Mouse (Mus musculus): ENCODE measurements at regions not wholly inside any gene's neighbourhood (a gene's known extent, or its start where the extent isn't known, plus 50 kb on each side); places are given as distances from the start of the nearest gene placed in this dataset.

DNA sequence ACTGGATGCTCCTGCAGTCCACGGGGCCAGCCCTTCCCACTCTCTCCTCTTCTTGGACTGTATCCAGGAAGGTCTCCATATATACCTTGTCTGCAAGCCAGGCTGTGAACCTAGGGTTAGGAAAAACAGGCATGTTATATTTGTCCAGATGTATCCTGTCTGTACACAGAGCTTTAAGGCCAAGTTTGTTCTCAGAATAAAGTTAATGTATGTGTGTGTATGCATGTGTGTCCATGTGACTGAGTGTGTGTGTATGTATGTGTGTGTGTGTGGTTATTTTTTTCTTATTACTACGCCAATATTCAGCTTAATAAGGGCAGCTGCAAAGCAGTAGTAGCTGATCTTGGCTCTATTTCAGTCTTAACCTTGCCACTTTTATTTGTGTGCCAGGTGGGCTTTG is 117.7 kb upstream of the Jun start:
- no peak overlapping the region for H3K4me2 ChIP-seq (replicated peaks)
- ATAC-seq (ENCODE audit: low FRiP score, low read depth) = no peak
- 81% methylated on average over 2 of the region's 2 CpGs for WGBS
- no peak overlapping the region for H3K4me3 ChIP-seq
- no peaks in the 10 kb centered on the region for H3K9me3 ChIP-seq
- H3K27ac ChIP-seq = no peak overlapping the region
- H3K4me1 ChIP-seq = no peaks in the 10 kb centered on the region
- H3K27me3 ChIP-seq (replicated peaks) = no peaks in the 10 kb centered on the region
- no peaks in the 10 kb centered on the region for H3K36me3 ChIP-seq
- H3K9ac ChIP-seq = no peak overlapping the region

GRCm38 (mm10) chr4:95177753-95178152 is 125.7 kb upstream of the Jun start:
- no peak overlapping the region for H3K27ac ChIP-seq
- 83% methylated on average over 2 of the region's 2 CpGs for WGBS

GRCm38 (mm10) chr4:95178467-95178866 is 126.4 kb upstream of the Jun start:
- H3K4me2 ChIP-seq (replicated peaks) = no peak overlapping the region
- 74% methylated on average over 3 of the region's 3 CpGs for WGBS
- H3K4me3 ChIP-seq = no peak overlapping the region
- no peaks in the 10 kb centered on the region for H3K36me3 ChIP-seq
- H3K9ac ChIP-seq = no peak overlapping the region
- H3K27me3 ChIP-seq (replicated peaks) = no peaks in the 10 kb centered on the region
- no peaks in the 10 kb centered on the region for H3K9me3 ChIP-seq
- H3K4me1 ChIP-seq = no peaks in the 10 kb centered on the region
- no peak overlapping the region for H3K27ac ChIP-seq
- no peak for ATAC-seq (ENCODE audit: low FRiP score, low read depth)

More at GRCm38 (mm10) chr4:95177753-95178152, 125.7 kb upstream of the Jun start:
- Histone ChIP-seq H3K4me1 (no peaks in the 10 kb centered on the region), H3K9ac (no peak overlapping the region), H3K4me2 (replicated peaks) (no peak overlapping the region), H3K9me3 (no peaks in the 10 kb centered on the region), H3K4me3 (no peak overlapping the region), H3K36me3 (no peaks in the 10 kb centered on the region), H3K27me3 (replicated peaks) (no peaks in the 10 kb centered on the region)
- ATAC-seq (ENCODE audit: low FRiP score, low read depth) = no peak

DNA sequence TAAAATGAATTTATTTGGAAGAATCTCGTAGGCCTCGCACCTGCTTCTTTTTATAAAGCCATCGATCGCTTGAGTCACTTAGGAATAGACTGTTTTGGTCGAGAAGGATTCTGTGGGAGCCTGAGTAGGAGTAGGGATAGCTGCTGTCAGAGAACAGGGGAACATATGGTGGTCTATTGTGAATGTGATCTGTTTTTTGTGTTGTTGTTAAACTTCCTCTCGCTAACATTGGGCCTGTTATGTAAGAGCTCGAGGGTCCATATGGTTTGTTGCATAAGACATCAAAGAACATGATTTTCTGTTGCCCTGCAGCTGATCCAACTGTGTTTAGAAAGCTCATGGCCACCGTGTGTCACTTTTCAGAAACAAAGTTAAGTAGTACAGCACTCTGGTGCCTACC is 126.9 kb upstream of the Jun start:
- 82% methylated on average over 8 of the region's 8 CpGs for WGBS

GRCm38 (mm10) chr4:95180446-95180845 is 128.4 kb upstream of the Jun start:
- H3K4me3 ChIP-seq = no peak overlapping the region
- no peaks in the 10 kb centered on the region for H3K4me1 ChIP-seq
- no peak overlapping the region for H3K9ac ChIP-seq
- no peak overlapping the region for H3K4me2 ChIP-seq (replicated peaks)
- H3K27me3 ChIP-seq (replicated peaks) = no peaks in the 10 kb centered on the region
- no peak overlapping the region for H3K27ac ChIP-seq
- 96% methylated on average over 5 of the region's 5 CpGs for WGBS
- no peaks in the 10 kb centered on the region for H3K9me3 ChIP-seq
- no peaks in the 10 kb centered on the region for H3K36me3 ChIP-seq
- ATAC-seq (ENCODE audit: low FRiP score, low read depth) = no peak

More for the DNA sequence above, 126.9 kb upstream of the Jun start:
- Histone ChIP-seq H3K9me3 (no peaks in the 10 kb centered on the region), H3K9ac (no peak overlapping the region), H3K4me3 (no peak overlapping the region), H3K4me1 (no peaks in the 10 kb centered on the region), H3K36me3 (no peaks in the 10 kb centered on the region), H3K27ac (no peak overlapping the region), H3K27me3 (replicated peaks) (no peaks in the 10 kb centered on the region), H3K4me2 (replicated peaks) (no peak overlapping the region)
- ATAC-seq (ENCODE audit: low FRiP score, low read depth) = no peak

GRCm38 (mm10) chr4:95180999-95181398 is 129.0 kb upstream of the Jun start:
- Histone ChIP-seq H3K4me3 (no peak overlapping the region), H3K4me1 (no peaks in the 10 kb centered on the region), H3K9ac (no peak overlapping the region), H3K27me3 (replicated peaks) (no peaks in the 10 kb centered on the region), H3K27ac (no peak overlapping the region), H3K36me3 (no peaks in the 10 kb centered on the region), H3K9me3 (no peaks in the 10 kb centered on the region), H3K4me2 (replicated peaks) (no peak overlapping the region)
- ATAC-seq (ENCODE audit: low FRiP score, low read depth) = no peak

DNA sequence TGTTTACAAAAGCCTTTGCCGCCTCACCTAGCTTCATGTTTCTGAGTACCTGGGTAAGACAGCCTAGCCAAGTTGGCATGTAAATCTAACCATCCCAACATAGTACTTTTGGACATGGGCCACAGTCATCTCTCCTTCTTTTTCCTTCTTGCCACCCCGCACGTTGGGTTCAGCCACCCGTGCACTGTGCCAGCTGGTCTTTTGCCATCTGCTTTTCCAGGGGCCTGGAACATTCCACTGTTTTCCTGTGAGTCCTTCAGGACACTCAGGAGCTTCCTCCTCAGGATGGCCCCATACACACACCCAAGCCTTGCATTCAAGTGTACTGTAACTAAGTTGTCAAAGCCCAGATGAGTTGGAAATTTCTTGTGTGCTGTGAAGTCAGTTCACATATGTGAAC is 132.2 kb upstream of the Jun start:
- Histone ChIP-seq H3K27me3 (replicated peaks) (no peaks in the 10 kb centered on the region), H3K9ac (no peak overlapping the region), H3K4me3 (no peak overlapping the region), H3K4me2 (replicated peaks) (no peak overlapping the region), H3K27ac (no peak overlapping the region), H3K9me3 (no peaks in the 10 kb centered on the region), H3K4me1 (no peaks in the 10 kb centered on the region), H3K36me3 (no peaks in the 10 kb centered on the region)
- no peak for ATAC-seq (ENCODE audit: low FRiP score, low read depth)
- WGBS = 87% methylated on average over 4 of the region's 4 CpGs

DNA sequence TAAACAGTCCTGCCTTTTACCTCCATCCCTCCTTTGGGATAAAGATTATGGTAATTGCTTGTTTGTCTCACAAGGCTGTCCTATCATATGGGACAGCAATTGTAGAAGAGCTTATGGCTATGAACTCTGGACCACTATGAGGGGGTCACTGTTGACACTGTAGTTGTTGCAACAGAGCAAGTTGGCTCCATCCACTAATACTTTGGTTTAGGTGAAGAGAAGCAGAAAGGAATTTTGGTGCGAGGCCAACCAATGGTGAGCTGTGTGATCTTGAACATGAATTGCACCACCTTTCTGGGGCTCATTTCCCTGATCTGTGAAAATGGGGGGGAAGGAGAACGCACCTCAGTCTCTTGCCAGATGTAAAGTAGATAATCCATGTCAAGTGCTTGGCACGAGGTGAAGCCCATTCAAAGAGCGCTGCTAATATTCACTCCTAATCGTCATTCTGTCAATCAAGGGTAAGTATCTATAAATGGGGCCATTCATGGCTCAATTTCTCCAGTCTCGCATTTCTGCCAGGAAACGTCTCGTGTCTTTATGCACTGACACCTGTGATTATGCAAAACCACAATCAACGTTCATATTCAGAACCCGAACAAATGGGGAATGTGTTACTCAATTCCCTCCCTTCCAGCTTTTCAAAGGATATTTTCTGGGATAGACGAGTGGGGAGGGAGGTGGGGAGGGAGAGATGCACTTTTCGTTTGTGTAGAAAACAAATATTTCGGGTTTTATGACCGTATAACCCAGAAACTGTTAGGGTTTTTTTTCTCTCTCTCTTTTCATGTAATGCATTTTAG is 133.3 kb upstream of the Jun start:
- no peak overlapping the region for H3K27ac ChIP-seq
- no peaks in the 10 kb centered on the region for H3K9me3 ChIP-seq
- no peak for ATAC-seq (ENCODE audit: low FRiP score, low read depth)
- H3K4me2 ChIP-seq (replicated peaks) = no peak overlapping the region
- WGBS = 66% methylated on average over 14 of the region's 14 CpGs
- no peaks in the 10 kb centered on the region for H3K27me3 ChIP-seq (replicated peaks)
- H3K36me3 ChIP-seq = no peaks in the 10 kb centered on the region
- H3K9ac ChIP-seq = no peak overlapping the region
- no peaks in the 10 kb centered on the region for H3K4me1 ChIP-seq
- no peak overlapping the region for H3K4me3 ChIP-seq

DNA sequence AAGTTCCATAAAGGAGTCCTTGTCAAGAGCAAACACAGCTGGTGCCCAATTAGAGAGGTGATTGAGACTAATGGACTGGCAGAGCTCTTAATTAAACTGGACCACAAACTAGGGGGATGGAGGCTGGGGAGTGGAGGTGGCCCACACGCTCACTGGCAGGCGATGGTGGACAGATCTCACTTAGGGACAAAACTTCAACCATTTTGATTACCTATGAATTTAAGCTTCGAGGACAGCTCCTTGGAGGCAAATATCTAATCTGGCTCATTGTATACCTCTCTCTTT is 133.8 kb upstream of the Jun start:
- Histone ChIP-seq H3K9ac (no peak overlapping the region), H3K27me3 (replicated peaks) (no peaks in the 10 kb centered on the region), H3K36me3 (no peaks in the 10 kb centered on the region), H3K4me3 (no peak overlapping the region), H3K4me1 (no peaks in the 10 kb centered on the region), H3K27ac (no peak overlapping the region), H3K9me3 (no peaks in the 10 kb centered on the region), H3K4me2 (replicated peaks) (no peak overlapping the region)
- WGBS = 80% methylated on average over 3 of the region's 3 CpGs
- no peak for ATAC-seq (ENCODE audit: low FRiP score, low read depth)

GRCm38 (mm10) chr4:95188107-95188506 is 136.1 kb upstream of the Jun start:
- no peak overlapping the region for H3K4me2 ChIP-seq (replicated peaks)
- H3K4me3 ChIP-seq = no peak overlapping the region
- no peak overlapping the region for H3K9ac ChIP-seq
- H3K27ac ChIP-seq = no peak overlapping the region
- WGBS = 87% methylated on average over 3 of the region's 3 CpGs
- no peaks in the 10 kb centered on the region for H3K36me3 ChIP-seq
- H3K27me3 ChIP-seq (replicated peaks) = no peaks in the 10 kb centered on the region
- H3K9me3 ChIP-seq = no peaks in the 10 kb centered on the region
- ATAC-seq (ENCODE audit: low FRiP score, low read depth) = no peak
- H3K4me1 ChIP-seq = no peaks in the 10 kb centered on the region

DNA sequence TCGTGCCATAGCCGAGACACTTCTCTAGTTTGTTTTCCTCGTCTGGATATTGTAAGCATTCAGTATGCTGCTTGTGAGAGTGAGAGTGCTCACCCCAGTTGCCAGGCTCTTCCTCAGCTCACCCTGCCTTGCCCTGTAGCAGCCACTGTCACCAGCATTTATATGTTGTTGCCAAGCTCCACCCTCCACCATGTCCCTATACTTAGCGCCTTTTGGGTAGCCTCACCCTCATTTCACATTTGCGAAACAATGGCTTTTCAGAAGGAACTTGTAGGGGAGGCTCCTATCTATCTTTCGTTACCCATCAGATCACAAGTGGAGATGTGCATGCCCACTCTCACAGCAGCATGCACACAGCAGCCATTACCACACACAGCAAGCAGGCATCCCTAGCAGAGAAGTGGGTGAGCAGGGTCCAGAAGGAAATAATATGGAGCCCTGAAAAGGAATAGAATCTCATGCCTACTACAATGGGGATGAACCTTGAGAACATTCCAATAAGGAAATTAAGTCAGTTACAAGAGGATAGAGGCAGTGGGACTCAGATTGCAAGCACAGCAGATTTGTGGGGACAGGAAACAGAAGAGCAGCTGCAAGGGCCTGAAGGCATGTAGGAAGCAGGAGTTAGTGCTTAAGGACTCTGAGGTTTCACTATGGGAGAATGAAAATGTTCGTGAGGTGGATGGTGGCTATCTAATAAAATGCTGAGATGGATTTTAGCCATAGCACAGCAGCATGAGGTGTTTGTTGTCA is 139.8 kb upstream of the Jun start:
- Histone ChIP-seq H3K4me2 (replicated peaks) (no peak overlapping the region), H3K9ac (no peak overlapping the region), H3K27me3 (replicated peaks) (no peaks in the 10 kb centered on the region), H3K27ac (no peak overlapping the region), H3K4me1 (no peaks in the 10 kb centered on the region), H3K4me3 (no peak overlapping the region), H3K9me3 (no peaks in the 10 kb centered on the region), H3K36me3 (no peaks in the 10 kb centered on the region)
- 84% methylated on average over 7 of the region's 7 CpGs for WGBS
- ATAC-seq (ENCODE audit: low FRiP score, low read depth) = no peak

DNA sequence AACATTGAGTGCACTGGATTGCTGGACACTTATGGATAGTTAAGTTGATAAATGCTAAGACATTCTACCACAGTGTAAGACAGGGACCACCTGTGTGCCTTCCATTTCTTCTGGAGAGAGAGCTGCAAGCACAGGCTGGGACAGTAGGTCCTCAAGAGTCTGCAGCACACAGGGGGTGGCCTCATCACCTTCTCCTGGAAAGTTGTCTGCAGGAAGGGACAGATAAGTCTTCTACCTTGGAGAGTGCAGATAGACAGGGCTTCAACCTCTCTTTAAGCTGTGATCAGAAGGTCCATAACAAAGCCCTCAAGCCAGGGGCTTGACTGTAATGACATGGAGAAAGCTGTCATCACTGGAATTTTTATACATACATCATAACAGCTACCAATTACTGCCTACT is 140.5 kb upstream of the Jun start:
- Histone ChIP-seq H3K4me1 (no peaks in the 10 kb centered on the region), H3K9me3 (no peaks in the 10 kb centered on the region), H3K27ac (no peak overlapping the region), H3K9ac (no peak overlapping the region), H3K4me2 (replicated peaks) (no peak overlapping the region), H3K4me3 (no peak overlapping the region), H3K36me3 (no peaks in the 10 kb centered on the region), H3K27me3 (replicated peaks) (no peaks in the 10 kb centered on the region)
- ATAC-seq (ENCODE audit: low FRiP score, low read depth) = no peak

DNA sequence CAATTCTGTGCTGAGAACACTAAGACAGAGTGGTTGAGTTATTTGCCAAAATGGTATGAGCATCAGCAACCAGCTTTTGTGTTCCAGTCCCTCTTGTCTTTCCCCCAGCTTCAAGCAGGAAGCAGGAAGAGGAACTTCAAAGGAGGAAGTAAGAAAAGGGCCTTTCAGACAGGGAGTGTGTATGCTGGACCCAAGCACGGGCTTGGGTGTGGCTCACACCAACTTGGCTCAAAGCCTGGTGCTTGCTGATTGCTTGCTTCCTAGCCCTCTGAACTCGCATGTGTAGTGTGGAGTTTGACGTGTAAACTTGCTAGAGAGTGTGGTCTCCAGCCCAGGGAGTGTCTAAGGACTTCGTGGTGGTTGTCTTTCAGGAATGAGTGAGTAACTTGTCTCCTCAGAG is 141.0 kb upstream of the Jun start:
- no peaks in the 10 kb centered on the region for H3K27me3 ChIP-seq (replicated peaks)
- H3K4me2 ChIP-seq (replicated peaks) = no peak overlapping the region
- no peak overlapping the region for H3K27ac ChIP-seq
- ATAC-seq (ENCODE audit: low FRiP score, low read depth) = no peak
- H3K4me3 ChIP-seq = no peak overlapping the region
- no peaks in the 10 kb centered on the region for H3K36me3 ChIP-seq
- 73% methylated on average over 4 of the region's 4 CpGs for WGBS
- H3K9ac ChIP-seq = no peak overlapping the region
- H3K9me3 ChIP-seq = no peaks in the 10 kb centered on the region
- no peaks in the 10 kb centered on the region for H3K4me1 ChIP-seq
